Mouse (Mus musculus) hindbrain, embryonic 13.5 days (tissue): Measurements from ENCODE around the gene Znrd1. TPM values are rescaled to one million over a fixed set of nuclear protein-coding genes. Genes with fewer than 3 reads are reported as not detected.
"Not testable (repeated sequence)": the region's sequence is repeated elsewhere in the genome, so short reads cannot be mapped to it uniquely, and the experiment has no call there.

Experiments
- ATAC-seq: fragments of 200-750 bp; cut with Nextera tagmentation; 2 replicates; pipeline ENCODE4 v1.8.0; 2017; ENCODE audit warnings: moderate TSS enrichment; ENCODE audit not compliant: low FRiP score
- H3K27ac ChIP-seq: fragments of 300-500 bp; sonication (generic); 2 replicates; pipeline ENCODE4 v1.5.1; 2015; ENCODE audit warnings: inconsistent platforms, mild to moderate bottlenecking, moderate library complexity
- H3K27me3 ChIP-seq: fragments of 300-500 bp; sonication (generic); 2 replicates; pipeline ENCODE4 v1.6.1; 2015; ENCODE audit warnings: mild to moderate bottlenecking, inconsistent platforms
- H3K36me3 ChIP-seq: fragments of 300-500 bp; sonication (generic); 2 replicates; pipeline ENCODE4 v1.6.1; 2015; ENCODE audit warnings: mild to moderate bottlenecking, inconsistent platforms
- H3K4me1 ChIP-seq: fragments of 300-500 bp; sonication (generic); replicated peaks from 2 replicates; pipeline ENCODE4 v1.6.1; 2015; ENCODE audit warnings: inconsistent platforms
- H3K4me2 ChIP-seq: fragments of 300-500 bp; sonication (generic); 2 replicates; pipeline ENCODE4 v1.6.1; 2015; ENCODE audit warnings: inconsistent platforms, mild to moderate bottlenecking, moderate library complexity
- H3K4me3 ChIP-seq: fragments of 300-500 bp; sonication (generic); 2 replicates; pipeline ENCODE4 v1.5.1; 2015; ENCODE audit warnings: mild to moderate bottlenecking, inconsistent platforms
- H3K9ac ChIP-seq: fragments of 300-500 bp; sonication (generic); 2 replicates; pipeline ENCODE4 v1.6.1; 2015; ENCODE audit warnings: mild to moderate bottlenecking, inconsistent platforms
- H3K9me3 ChIP-seq: fragments of 300-500 bp; sonication (generic); 2 replicates; pipeline ENCODE4 v1.6.1; 2016; ENCODE audit warnings: inconsistent platforms
- WGBS: fragments of 180-500 bp; shearing (Covaris S2); methylation state at CpG from one replicate; pipeline ENCODE4 v1.1.7; 2015; 5-methylcytosine and 5-hydroxymethylcytosine counted together
- polyA plus RNA-seq: library from polyadenylated mRNA; unstranded; fragments of >200 nt; fragmentation: Nextera tagmentation; extraction: Ambion mirVana; gene quantifications from 2 replicates; pipeline ENCODE4 v1.2.1, GENCODE M21; 2015

Znrd1 gene
- polyA plus RNA-seq: 66.4 and 67.7 TPM in 2 replicates

GRCm38 (mm10) chr17:36957999-36958743, at the start of gene Znrd1, which contains the start of gene Znrd1as:
Znrd1 (minus strand) TSS chr17:36958559.
Znrd1as (plus strand) TSS chr17:36958592.
- Histone ChIP-seq H3K9ac (peak within 1 kb of the TSS; percentile 85), H3K27ac (peak within 1 kb of the TSS; percentile 87), H3K27me3 (no peaks in the 10 kb centered on the region), H3K4me1 (peaks cover 23% of the 10 kb centered on the region), H3K4me3 (peak within 1 kb of the TSS; percentile 69), H3K9me3 (no peaks in the 10 kb centered on the region), H3K4me2 (peak within 1 kb of the TSS; percentile 70), H3K36me3 (peaks cover 6% of the 10 kb centered on the region; the same call in 1 of the 2 replicates)
- whole genome bisulfite sequencing: under 1% methylated on average over 46 of the region's 46 CpGs
- peak; percentile 98 for ATAC-seq

- ATAC-seq: peak; percentile 2; the same call in 1 of the 2 replicates
- H3K27me3 ChIP-seq: no peaks in the 10 kb centered on the region
- H3K36me3 ChIP-seq: peaks cover 36% of the 10 kb centered on the region
- WGBS: 22% methylated on average over 4 of the region's 4 CpGs
- peaks cover 28% of the 10 kb centered on the region for H3K4me1 ChIP-seq
- peak overlapping the region; percentile 96 for H3K9ac ChIP-seq
- peak overlapping the region; percentile 86 for H3K4me3 ChIP-seq
- H3K27ac ChIP-seq: peak overlapping the region; percentile 98
- H3K4me2 ChIP-seq: peak overlapping the region; percentile 66
- no peaks in the 10 kb centered on the region for H3K9me3 ChIP-seq
Observed at GRCm38 (mm10) chr17:37003366-37003765, 45.0 kb upstream of the Znrd1 start.

GRCm38 (mm10) chr17:37002364-37003330, 44.3 kb upstream of the Znrd1 start:
- under 1% methylated on average over 49 of the region's 49 CpGs for WGBS
- peaks cover 28% of the 10 kb centered on the region for H3K36me3 ChIP-seq
- peaks cover 23% of the 10 kb centered on the region for H3K4me1 ChIP-seq
- H3K4me3 ChIP-seq: peak overlapping the region; percentile 86
- H3K27ac ChIP-seq: peak overlapping the region; percentile 98
- no peaks in the 10 kb centered on the region for H3K9me3 ChIP-seq
- ATAC-seq: peak; percentile 87
- no peaks in the 10 kb centered on the region for H3K27me3 ChIP-seq
- peak overlapping the region; percentile 96 for H3K9ac ChIP-seq
- H3K4me2 ChIP-seq: peak overlapping the region; percentile 66

GRCm38 (mm10) chr17:37000863-37001262, 42.5 kb upstream of the Znrd1 start, which contains the start of gene Zfp57:
Zfp57 (plus strand) TSS chr17:37001163.
- peaks cover 12% of the 10 kb centered on the region for H3K36me3 ChIP-seq
- H3K4me3 ChIP-seq: peak within 1 kb of the TSS; percentile 86
- H3K9ac ChIP-seq: peak within 1 kb of the TSS; percentile 39; the same call in 1 of the 2 replicates
- H3K4me1 ChIP-seq: peaks cover 20% of the 10 kb centered on the region
- H3K9me3 ChIP-seq: no peaks in the 10 kb centered on the region
- H3K4me2 ChIP-seq: peak within 1 kb of the TSS; percentile 66
- WGBS: 97% methylated on average over 7 of the region's 7 CpGs
- H3K27ac ChIP-seq: peak within 1 kb of the TSS; percentile 98; the same call in 1 of the 2 replicates
- ATAC-seq: no peak
- no peaks in the 10 kb centered on the region for H3K27me3 ChIP-seq

GRCm38 (mm10) chr17:36998477-36998876, 40.1 kb upstream of the Znrd1 start:
- WGBS: 75% methylated on average over 2 of the region's 2 CpGs
- no peak overlapping the region for H3K9ac ChIP-seq
- H3K4me1 ChIP-seq: 0 out of 2 replicates have a peak, but pooled peaks cover 2% of the 10 kb centered on the region
- no peaks in the 10 kb centered on the region for H3K27me3 ChIP-seq
- no peaks in the 10 kb centered on the region for H3K36me3 ChIP-seq
- no peak overlapping the region for H3K4me3 ChIP-seq
- no peak overlapping the region for H3K4me2 ChIP-seq
- ATAC-seq: no peak
- no peaks in the 10 kb centered on the region for H3K9me3 ChIP-seq
- H3K27ac ChIP-seq: no peak overlapping the region

GRCm38 (mm10) chr17:36997033-36997735, 38.8 kb upstream of the Znrd1 start:
- ATAC-seq: peak; percentile 65; the same call in 1 of the 2 replicates
- WGBS: 35% methylated on average over 7 of the region's 7 CpGs

GRCm38 (mm10) chr17:36995448-36995847, 37.1 kb upstream of the Znrd1 start:
- no peak for ATAC-seq
- Histone ChIP-seq H3K27ac (no peak overlapping the region), H3K4me3 (no peak overlapping the region), H3K4me2 (no peak overlapping the region), H3K9ac (no peak overlapping the region), H3K4me1 (no peaks in the 10 kb centered on the region), H3K27me3 (peaks cover 7% of the 10 kb centered on the region; the same call in 1 of the 2 replicates), H3K36me3 (no peaks in the 10 kb centered on the region), H3K9me3 (no peaks in the 10 kb centered on the region)
- WGBS: 51% methylated on average over 3 of the region's 3 CpGs

More at GRCm38 (mm10) chr17:36997033-36997735, 38.8 kb upstream of the Znrd1 start:
- H3K4me3 ChIP-seq: no peak overlapping the region
- H3K4me2 ChIP-seq: no peak overlapping the region
- H3K9me3 ChIP-seq: no peaks in the 10 kb centered on the region
- no peaks in the 10 kb centered on the region for H3K36me3 ChIP-seq
- no peaks in the 10 kb centered on the region for H3K4me1 ChIP-seq
- H3K27me3 ChIP-seq: no peaks in the 10 kb centered on the region
- H3K27ac ChIP-seq: no peak overlapping the region
- no peak overlapping the region for H3K9ac ChIP-seq

- Histone ChIP-seq H3K9me3 (no peaks in the 10 kb centered on the region), H3K27me3 (peaks cover 11% of the 10 kb centered on the region), H3K4me1 (no peaks in the 10 kb centered on the region), H3K9ac (no peak overlapping the region), H3K36me3 (no peaks in the 10 kb centered on the region), H3K27ac (no peak overlapping the region), H3K4me3 (no peak overlapping the region), H3K4me2 (no peak overlapping the region)
- no peak for ATAC-seq
- 90% methylated on average over 2 of the region's 2 CpGs for WGBS
Observed at GRCm38 (mm10) chr17:36994528-36994927, 36.2 kb upstream of the Znrd1 start.

- WGBS: 91% methylated on average over 4 of the region's 4 CpGs
- H3K27ac ChIP-seq: no peak overlapping the region
- ATAC-seq: no peak
Observed at GRCm38 (mm10) chr17:36993770-36994325, 35.5 kb upstream of the Znrd1 start.

GRCm38 (mm10) chr17:36992336-36993104, 34.2 kb upstream of the Znrd1 start:
- no peak overlapping the region for H3K9ac ChIP-seq
- no peaks in the 10 kb centered on the region for H3K36me3 ChIP-seq
- no peak for ATAC-seq
- H3K9me3 ChIP-seq: no peaks in the 10 kb centered on the region
- H3K4me2 ChIP-seq: no peak overlapping the region
- peaks cover 31% of the 10 kb centered on the region for H3K27me3 ChIP-seq
- 78% methylated on average over 3 of the region's 3 CpGs for WGBS
- no peak overlapping the region for H3K4me3 ChIP-seq
- no peaks in the 10 kb centered on the region; the same call in 1 of the 2 replicates for H3K4me1 ChIP-seq
- H3K27ac ChIP-seq: no peak overlapping the region

More at GRCm38 (mm10) chr17:36993770-36994325, 35.5 kb upstream of the Znrd1 start:
- Histone ChIP-seq H3K4me3 (no peak overlapping the region), H3K4me1 (no peaks in the 10 kb centered on the region), H3K9me3 (no peaks in the 10 kb centered on the region), H3K9ac (no peak overlapping the region), H3K4me2 (no peak overlapping the region), H3K36me3 (no peaks in the 10 kb centered on the region), H3K27me3 (peaks cover 17% of the 10 kb centered on the region)

- not testable (repeated sequence) for H3K9ac ChIP-seq, H3K4me2 ChIP-seq, H3K4me3 ChIP-seq, H3K9me3 ChIP-seq, H3K36me3 ChIP-seq, H3K27ac ChIP-seq, H3K4me1 ChIP-seq, ATAC-seq
- whole genome bisulfite sequencing: 93% methylated on average over 6 of the region's 6 CpGs
- peaks cover 36% of the 10 kb centered on the region for H3K27me3 ChIP-seq
Observed at GRCm38 (mm10) chr17:36990630-36991029, 32.3 kb upstream of the Znrd1 start.
